Mouse (Mus musculus) gastrocnemius, postnatal 25 days (tissue): ENCODE results near the gene Saa4. TPM values are rescaled to one million over a fixed set of nuclear protein-coding genes. Genes with fewer than 3 reads are reported as not detected.
"Not testable (repeated sequence)": the region's sequence is repeated elsewhere in the genome, so short reads cannot be mapped to it uniquely, and the experiment has no call there.

Experiments
- DNase-seq: peaks from one replicate; pipeline ENCODE4 v3.0.0; 2022
- long read RNA-seq, 2 experiments: library from polyadenylated mRNA; stranded (forward); transcript quantifications; one replicate each; pipeline ENCODE4 v2.0.0; 2021
- total RNA-seq, 2 experiments: library from RNA; stranded (reverse); gene quantifications; 1 replicate in 1 of 2; 2 replicates in 1 of 2; pipeline ENCODE4 v1.2.3; 2021

Saa4 gene
- not detected for total RNA-seq
- long read RNA-seq, experiment 1, result 0 reads
- long read RNA-seq, experiment 2, result 0 reads

DNA sequence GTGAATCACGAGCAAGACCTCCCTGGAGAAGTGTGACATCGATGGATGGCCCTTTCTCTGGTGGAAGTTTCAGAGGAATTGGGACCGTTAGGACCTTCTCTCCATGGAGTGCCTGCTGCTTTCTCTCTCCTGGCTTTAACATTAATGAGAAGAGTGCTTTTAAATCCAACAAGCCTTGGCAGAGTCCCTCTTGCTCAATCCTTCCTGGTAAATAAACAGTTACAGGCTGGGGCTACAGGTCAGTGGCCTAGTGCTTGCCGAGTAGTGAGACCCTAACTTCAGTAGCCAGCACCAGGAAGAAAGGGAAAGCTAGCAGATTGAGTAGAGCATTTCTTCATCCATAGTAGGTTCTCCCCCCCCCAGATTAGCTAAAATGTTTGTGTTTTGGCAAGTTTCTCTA is at the start of gene Saa4:
Gene Saa4, minus strand, starts transcription at position 146 of the 400 bp plus-strand sequence.
- DNase-seq, result no peak

DNA sequence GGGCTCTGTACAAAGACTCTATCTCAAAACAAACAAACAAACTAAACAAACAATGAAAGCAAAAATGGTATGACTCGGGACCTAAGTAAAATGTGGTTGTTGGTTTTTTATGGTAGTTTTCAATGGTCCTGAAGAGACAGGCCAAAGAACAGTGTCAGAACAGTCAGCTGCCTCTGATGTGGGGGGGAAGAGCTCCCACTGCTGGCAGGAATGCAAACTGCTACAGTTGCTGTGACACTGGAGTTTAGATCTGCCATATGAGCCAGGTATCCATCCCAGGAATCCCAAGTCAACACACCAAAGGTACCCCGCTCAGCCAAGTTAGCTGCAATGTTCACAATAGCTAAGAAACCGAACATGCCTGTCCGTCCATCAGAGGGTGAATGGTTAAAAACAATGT is 38.3 kb upstream of the Saa4 start:
- no peak for DNase-seq

DNA sequence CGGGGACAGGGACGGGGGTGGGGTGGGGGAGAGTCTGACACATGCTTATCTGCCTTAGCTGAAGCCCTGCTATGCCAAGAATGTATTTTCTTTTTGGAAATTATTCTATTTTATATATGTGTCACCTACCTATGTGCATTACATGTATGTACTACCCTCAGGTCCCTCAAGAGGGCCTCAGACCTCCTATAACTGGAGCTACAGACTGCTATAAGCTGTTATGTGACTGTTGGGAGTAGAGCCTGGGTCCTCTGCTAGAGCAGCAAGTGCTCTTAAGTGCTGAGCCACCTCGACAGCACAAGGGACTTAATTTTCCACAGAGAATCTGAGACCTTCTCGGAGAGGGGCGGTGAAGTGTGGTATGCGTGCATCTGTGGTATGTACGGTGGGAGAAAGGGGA is 36.0 kb upstream of the Saa4 start:
- no peak for DNase-seq

DNA sequence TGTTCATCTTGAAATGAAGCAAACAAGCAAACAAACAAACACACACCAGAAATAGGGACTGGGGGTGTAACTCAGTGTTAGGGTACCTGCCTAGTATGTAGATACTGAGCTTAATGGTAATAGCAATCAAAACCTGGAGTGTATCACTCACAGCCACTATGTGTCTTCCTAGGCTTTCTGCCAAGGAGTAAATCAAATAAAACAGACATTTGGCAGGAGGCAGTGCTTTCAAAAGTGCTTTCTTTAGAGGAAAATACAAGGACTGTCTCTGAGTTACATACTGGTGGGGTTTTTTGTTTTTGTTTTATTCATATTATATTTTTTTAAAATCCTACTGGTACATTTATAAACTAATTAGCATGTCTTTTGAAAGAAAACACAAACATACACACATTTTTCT is 35.0 kb upstream of the Saa4 start:
- DNase-seq, result no peak

DNA sequence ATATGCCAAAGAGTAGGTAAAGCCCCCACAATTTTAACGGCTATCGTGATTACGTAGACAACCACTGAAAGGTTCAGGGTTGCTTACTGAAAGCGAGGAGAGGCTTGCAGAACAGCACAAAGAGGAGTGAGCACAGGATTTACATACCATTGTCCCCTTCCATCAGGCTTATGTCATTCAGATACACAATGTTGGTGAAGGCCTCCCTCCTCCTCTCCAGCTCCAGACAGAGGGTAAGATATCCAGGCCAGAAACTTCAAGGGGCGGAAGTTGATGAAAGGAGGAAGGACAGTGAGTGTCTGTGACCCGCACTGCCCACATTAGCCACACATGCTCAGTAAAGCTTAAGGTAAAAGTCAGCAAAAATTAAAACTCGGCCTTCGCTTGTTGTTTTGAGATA is 32.3 kb upstream of the Saa4 start:
- DNase-seq, result no peak

DNA sequence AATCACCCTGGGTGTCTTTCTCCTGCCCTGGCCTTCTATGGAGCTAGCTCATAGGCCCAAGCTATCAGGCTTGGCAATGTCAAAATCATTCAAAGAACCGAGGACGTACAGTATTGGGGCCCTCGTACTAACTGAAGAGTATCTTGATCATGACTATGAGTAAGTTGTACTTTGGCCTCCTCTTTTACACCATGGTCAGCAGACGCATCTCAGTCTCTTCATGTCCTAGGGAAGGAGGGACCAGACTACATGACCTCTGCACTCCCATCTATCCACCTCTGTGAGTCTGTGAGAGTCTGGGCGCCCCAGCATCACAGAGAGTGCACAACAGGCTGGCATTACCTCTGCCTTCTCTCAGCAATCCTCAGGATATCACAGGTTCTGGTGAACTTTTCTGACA is 30.2 kb upstream of the Saa4 start:
- no peak for DNase-seq

DNA sequence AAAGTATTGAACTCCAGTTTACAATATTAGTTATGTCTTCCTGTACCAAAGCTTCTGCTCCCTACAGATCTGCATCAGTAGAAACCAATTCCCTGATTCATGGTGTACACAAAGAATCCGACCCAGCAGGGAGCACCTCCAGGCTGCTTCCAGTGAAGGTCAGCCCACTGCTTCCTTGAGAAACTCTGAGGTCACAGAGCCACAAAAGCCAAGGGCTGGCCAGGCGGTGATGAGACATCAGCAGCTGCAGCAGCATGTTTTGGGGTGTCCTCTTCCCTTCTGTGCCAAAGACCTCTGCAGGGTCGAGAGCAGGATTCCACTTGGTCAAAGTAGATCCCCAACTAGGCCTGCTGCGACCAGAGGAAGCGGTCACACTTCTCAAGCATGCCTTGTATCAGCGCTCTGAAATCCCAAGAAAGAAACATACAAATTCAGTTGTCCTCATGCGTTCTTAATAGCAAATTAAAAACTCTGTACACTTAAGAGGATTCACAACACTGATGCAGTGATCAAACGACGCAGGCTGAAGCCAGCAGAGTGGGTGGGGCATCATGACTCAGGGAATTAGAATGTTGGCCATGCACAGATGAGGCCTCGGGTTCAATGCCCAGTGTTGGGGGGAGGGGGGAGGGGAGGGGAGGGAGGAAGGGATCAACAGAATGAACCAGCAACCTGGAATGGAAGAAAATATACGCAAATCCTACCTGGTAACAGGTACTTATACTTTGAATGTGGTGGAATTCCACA is 28.8 kb upstream of the Saa4 start:
- DNase-seq, result no peak

DNA sequence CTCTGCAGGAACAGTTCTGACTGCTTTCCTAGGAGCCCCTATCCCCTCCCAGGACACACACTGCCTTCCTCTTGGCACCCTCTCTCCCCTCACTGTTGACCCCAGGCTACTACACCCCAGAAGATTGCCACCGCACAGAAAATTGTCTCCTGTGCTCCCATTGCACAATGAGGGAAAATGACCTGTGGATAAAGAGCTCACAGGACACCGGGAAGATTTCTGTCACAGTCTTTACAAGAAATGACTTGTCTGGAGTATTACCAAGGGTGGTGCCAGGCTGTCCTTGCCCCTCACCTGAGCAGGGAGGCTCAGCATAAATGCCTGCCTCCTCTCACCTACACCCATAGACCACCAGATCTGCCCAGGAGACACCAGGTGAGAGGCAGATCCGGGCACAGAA is 19.1 kb upstream of the Saa4 start, which contains the start of gene Saa2:
Gene Saa2, plus strand, starts transcription at position 301 of the 400 bp plus-strand sequence.
- no peak for DNase-seq

DNA sequence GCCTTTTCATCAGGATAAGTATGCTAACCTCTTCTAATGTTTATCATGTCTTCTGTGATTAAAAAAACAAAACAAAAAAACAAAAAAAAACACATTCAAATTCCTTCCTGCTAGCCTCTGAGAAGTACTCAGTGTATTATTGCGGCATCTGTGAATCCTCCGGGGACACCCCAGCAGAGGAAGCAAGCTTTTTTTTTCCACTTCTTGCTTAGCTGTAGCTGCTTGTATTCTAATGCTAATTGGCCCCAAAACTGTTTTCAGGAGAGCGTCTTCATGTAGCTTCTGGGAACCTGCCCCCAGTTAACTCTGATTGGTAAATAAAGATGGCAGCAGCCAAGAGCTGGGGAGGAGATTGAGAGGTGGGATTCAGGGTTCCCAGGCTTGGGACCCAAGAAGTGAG is 16.1 kb upstream of the Saa4 start:
- DNase-seq, result no peak

DNA sequence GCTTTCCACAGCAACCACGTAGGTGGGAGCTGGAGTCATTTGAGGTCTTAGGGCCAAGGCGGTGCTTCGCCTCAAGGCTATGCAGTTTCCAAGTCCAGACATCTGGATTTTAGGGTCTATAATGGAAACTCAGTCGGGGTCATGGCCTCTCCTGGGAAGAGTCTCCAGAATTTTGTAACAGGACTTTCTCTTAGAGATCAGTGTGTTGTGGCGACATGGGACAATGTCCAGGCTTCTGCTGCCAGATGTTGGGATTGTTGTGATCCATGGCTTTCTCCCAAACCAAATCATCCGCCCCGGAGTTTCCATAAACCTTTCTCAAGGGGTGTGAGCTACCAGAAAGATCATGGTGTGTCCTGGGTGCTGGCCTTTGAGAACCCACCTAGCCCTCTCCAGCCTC is 14.0 kb upstream of the Saa4 start:
- peak; percentile 60 for DNase-seq

DNA sequence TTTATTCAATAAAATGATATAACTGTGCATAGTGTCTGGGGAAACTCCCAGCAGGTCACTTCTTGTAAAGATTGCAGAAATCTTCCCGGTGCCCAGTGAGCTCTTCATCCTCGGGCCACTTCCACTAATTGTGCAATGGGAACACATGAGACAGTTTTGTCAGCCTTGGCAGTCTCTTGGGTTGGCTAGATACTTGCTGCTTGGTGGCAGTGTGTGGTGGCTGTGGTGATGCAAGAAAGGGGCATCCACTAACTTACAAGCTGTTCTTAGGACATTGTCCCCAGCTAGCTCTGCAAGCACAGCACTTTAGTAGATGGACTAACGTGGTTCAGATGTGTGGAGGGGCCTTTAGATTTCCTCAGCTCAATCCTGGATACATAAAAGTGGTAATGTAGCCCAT is 13.4 kb upstream of the Saa4 start:
- DNase-seq, result peak; percentile 17

DNA sequence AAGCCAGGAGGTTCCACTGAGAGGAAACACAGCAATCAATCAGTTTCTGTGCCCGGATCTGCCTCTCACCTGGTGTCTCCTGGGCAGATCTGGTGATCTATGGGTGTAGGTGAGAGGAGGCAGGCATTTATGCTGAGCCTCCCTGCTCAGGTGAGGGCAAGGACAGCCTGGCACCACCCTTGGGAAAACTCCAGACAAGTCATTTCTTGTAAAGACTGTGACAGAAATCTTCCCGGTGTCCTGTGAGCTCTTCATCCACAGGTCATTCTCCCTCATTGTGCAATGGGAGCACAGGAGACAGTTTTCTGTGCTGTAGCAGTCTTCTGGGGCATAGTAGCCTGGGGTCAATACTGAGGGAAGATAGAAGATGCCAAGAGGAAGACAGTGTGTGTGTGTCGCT is 10.5 kb upstream of the Saa4 start, which contains the start of gene Saa1:
Gene Saa1, minus strand, starts transcription at position 101 of the 400 bp plus-strand sequence.
- not testable (repeated sequence) for DNase-seq

DNA sequence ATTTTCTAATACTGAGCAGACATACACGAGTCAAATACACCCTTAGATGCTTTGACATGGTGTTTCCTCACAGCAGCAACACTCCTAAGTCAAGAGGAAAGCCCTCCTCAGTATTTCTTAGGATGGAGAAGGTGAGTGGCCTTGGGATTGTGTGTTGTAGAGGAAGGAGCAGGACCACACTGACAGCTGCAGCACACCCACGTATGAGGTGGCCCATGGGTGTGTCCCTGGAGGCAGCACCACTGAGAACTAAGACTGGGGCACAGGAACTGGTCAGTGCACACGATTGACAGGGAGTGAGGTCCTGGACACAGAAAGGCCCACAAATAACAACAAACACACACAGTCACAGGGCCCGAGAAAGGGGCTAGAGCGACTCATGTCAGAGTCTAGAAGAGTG is 7.6 kb upstream of the Saa4 start:
- DNase-seq, result not testable (repeated sequence)

DNA sequence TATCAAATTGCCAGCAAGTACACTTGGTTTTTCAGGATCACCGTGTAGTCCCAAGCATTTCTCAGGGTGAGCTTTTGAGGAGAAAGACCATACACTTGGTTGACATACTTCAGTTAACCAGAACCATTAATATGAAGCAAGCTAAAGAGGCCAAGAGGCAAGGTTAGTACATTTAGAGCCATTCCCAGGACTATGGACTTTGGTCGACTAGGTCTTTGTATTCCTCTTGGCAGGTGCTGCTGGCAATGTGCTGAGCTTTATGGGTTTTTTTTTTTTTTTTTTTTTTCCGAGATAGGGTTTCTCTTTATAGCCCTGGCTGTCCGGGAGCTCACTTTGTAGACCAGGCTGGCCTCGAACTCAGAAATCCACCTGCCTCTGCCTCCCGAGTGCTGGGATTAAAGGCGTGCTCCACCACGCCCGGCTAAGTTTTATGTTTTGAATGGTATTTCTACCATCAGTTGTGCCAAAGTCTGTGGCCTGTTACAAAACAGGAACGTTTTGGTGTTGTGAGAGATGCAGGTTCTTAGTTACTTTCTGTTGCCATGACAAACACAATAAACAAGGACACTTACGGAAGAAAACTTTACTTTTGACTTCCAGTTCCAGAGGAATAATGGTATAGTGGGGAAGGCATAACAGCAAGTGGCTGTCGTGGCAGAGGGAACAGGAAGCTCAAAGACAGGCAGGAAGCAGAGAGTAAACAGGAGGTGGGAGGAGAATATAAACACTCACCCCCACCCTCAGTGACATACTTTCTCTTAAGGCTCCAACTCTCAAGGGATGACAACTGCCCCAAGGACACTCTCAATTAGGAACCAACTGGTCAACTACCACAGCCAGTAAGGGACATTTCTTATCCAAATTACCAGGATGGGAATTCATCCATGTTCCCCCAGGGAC is 6.4 kb upstream of the Saa4 start:
- DNase-seq, result no peak

DNA sequence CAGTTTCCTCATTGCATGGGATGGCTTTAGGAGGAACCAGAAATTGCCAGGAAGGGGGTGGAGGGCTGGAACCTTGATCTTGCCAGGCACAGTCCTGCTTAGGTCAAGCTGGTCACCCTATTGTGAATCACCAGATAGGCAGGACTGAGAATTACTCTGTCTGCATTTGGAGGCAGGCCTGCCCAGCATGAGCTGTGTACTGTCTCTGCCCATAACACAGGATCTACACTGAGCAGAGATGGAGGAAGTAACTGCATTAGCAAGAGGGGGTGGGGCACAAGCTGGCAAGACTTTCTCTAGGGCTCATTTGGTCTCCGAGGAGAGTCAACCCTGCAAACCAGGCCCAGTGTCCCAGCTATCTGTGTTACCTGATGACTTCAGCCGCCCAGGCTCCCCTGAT is 2.6 kb upstream of the Saa4 start:
- DNase-seq, result no peak

DNA sequence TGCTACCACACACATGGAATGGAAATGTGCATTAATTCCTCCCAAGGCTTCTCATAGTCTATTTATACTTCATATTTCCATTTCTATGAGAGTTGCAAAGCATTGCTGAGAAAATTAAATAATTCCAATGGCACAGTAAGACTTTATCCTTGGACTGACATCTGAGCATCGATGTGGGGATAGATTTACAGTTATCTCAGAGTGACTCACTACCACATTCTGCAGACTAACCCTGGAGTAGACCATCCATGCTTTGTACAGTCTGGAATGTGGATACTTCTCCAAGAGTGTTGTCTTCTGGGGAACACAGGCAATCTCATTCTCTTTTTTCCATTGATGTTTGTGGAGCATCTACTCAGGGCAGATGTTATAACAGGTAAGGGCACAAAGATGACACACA is 4.8 kb downstream of the Saa4 start:
- no peak for DNase-seq

DNA sequence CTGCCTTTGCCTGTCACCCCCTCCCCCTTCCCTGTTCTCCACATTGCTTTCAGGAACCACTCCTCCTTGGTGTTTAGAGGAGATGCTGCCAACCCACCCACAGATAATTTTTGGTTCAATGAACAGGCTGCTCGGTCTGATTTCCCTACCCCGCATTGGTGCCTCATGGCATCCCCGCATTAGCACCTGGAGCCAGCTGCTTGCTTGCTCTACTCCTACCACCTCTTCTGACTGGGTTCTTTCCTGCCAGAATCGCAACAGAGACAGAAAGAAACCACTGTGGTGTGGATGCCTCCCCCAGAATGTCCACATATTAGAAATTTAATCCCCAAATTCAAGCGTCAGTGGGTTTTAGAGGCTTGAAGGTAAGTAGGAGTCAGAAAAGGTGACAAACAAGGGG is 8.0 kb downstream of the Saa4 start:
- no peak for DNase-seq

DNA sequence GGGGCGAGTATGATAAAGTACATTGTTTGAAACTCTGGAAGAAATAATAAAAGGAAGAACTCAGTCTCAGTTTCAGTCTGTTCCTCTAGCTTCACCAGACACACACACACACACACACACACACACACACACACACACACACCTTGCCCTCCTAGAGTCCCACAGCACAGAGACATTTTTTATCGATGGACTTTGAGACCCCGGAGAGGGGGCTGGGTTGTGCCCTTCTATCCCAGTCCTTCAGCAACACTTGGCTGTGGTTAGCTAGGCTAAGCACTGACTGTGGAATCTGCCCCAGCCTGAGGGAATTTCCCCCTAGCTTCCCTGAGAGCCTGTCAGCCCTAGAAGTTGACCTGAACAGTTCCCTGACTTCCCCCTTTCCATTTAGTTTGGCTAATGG is 8.6 kb downstream of the Saa4 start:
- no peak for DNase-seq

DNA sequence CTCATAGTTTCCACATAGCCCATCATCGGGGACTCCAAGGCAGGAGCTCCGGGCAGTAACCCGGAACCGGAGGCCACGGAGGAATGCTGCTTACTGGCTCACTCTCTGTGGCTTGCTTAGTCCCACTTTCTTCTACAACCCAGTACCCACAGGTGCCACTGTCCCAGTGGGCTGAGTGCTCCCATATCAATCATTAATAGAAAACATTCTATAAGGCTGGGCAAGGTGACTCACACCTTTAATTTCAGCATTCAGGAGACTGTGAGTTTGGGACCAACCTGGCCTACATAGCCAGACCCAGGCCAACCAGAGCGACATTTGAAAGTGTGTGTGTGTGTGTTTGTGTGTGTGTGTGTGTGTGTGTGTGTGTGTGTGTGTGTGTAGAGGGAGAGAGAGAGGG is 9.0 kb downstream of the Saa4 start:
- no peak for DNase-seq

DNA sequence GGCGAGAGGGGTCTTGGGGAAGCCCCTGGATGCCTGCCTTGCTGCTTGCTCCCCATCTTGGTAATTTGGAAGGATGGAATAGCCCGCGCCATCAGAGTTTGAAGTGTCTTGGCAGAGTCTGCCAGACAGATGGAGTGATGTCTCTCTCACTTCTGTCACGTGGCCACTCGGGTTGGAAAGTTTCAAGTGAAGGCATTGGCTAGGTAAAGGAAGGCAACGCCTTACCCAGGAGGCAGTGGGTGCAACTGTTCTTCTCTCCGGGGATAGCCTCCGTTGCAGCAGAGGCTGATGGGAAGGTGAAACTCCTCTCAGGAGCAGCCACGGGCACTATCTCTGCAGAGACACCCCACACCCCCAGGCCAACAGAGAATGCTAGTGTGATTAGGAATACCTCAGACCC is 11.9 kb downstream of the Saa4 start:
- no peak for DNase-seq

DNA sequence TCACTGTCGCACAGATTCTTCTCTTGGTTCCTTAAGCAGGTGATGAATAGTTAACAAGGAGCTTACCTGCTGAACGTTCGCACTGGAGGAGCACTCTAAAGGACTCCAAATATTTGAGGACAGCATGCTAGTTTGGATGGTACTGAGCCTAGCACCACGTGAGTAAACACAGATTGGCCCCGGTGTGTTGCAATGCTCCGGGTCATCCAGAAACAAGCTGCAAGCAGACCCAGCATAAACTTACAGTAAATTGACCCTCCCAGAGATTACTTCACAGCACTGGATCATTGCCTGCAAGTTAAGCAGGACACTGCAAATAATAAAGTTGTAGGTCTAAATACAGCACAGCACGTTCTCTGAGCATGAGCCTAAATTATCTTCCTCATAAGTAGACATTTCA is 12.9 kb downstream of the Saa4 start:
- DNase-seq, result peak; percentile 70

DNA sequence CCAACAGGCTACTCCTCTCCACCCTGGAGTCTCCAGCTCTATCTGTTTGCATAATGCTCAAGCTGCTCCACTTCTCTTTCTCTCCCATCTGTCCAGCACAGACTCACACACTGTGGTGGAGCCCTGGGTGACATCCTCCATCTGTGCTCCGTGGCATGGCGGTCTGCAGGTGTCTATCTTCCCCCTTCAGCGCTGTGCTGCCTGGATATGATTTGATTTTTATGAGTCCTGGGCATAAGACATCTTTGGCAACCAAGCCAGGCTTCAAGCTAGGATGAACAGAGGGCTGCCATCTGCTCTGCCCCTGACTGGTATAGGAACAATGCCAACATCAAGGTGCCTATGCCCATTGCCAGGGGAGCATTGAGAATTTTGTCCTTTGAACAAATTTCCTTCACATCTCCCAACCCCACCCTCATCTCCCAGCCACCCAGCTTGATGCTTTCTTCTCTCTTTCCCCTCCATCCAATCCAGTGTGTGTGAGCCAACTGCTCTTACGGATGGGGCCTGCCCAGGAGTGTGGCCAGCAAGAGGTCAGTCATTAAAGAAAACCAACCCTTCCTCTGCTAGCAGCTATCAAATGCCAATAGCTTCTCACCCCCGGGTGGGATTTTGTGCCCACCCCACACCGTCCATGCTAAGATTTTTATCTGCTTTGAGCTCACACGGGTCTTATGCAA is 13.7 kb downstream of the Saa4 start:
- no peak for DNase-seq

DNA sequence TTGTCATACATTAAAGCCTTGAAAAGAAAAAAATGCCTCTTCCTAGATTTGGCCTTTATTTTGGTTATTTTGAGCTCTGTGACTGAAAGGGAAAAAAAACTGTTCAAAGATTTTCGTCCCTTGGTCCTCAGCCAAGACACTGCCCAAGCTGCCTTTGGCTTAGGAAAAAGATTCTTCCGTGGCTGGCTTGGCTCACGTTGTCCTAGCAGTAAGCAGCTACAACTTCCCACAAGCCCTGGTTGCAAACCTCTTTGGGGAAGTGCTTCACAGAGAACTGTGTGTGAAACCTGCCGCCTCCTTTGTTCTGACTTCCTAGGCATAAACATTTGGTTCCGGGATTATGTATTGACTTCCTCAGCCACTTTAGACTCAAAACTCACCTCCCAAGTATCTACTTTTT is 15.5 kb downstream of the Saa4 start:
- no peak for DNase-seq
